Mouse (Mus musculus) hindbrain, embryonic 10.5 days (tissue): ENCODE measurements around the gene Gm44502. TPM values are rescaled to one million over a fixed set of nuclear protein-coding genes. Genes with fewer than 3 reads are reported as not detected.

ENCODE experiments used
- DNase-seq: peaks from one replicate; pipeline ENCODE4 v3.0.0-alpha.2; 2017; ENCODE audit warnings: low spot score
- H3K27ac ChIP-seq: fragments of 300-500 bp; sonication (generic); 2 replicates; pipeline ENCODE4 v1.5.1; 2016; ENCODE audit warnings: mild to moderate bottlenecking, moderate library complexity
- H3K27me3 ChIP-seq: fragments of 300-500 bp; sonication (generic); 2 replicates; pipeline ENCODE4 v1.6.1; 2016; ENCODE audit warnings: mild to moderate bottlenecking; ENCODE audit not compliant: poor library complexity, insufficient read depth, severe bottlenecking
- H3K36me3 ChIP-seq: fragments of 300-500 bp; sonication (generic); 2 replicates; pipeline ENCODE4 v1.6.1; 2016; ENCODE audit warnings: mild to moderate bottlenecking, moderate library complexity
- H3K4me1 ChIP-seq: fragments of 300-500 bp; sonication (generic); replicated peaks from 2 replicates; pipeline ENCODE4 v1.6.1; 2016; ENCODE audit warnings: mild to moderate bottlenecking
- H3K4me3 ChIP-seq: fragments of 300-500 bp; sonication (generic); 2 replicates; pipeline ENCODE4 v1.5.1; 2016; ENCODE audit warnings: mild to moderate bottlenecking, moderate library complexity
- H3K9me3 ChIP-seq: fragments of 300-500 bp; sonication (generic); 2 replicates; pipeline ENCODE4 v1.6.1; 2016; ENCODE audit warnings: mild to moderate bottlenecking, moderate library complexity
- WGBS: fragments of 180-500 bp; shearing (Covaris S2); methylation state at CpG from one replicate; pipeline ENCODE4 v1.1.7; 2016; 5-methylcytosine and 5-hydroxymethylcytosine counted together
- polyA plus RNA-seq: library from polyadenylated mRNA; unstranded; fragments of >200 nt; fragmentation: Nextera tagmentation; extraction: Ambion mirVana; gene quantifications from 2 replicates; pipeline ENCODE4 v1.2.1, GENCODE M21; 2016

The Gm44502 gene
- not detected in 2 replicates for polyA plus RNA-seq

DNA sequence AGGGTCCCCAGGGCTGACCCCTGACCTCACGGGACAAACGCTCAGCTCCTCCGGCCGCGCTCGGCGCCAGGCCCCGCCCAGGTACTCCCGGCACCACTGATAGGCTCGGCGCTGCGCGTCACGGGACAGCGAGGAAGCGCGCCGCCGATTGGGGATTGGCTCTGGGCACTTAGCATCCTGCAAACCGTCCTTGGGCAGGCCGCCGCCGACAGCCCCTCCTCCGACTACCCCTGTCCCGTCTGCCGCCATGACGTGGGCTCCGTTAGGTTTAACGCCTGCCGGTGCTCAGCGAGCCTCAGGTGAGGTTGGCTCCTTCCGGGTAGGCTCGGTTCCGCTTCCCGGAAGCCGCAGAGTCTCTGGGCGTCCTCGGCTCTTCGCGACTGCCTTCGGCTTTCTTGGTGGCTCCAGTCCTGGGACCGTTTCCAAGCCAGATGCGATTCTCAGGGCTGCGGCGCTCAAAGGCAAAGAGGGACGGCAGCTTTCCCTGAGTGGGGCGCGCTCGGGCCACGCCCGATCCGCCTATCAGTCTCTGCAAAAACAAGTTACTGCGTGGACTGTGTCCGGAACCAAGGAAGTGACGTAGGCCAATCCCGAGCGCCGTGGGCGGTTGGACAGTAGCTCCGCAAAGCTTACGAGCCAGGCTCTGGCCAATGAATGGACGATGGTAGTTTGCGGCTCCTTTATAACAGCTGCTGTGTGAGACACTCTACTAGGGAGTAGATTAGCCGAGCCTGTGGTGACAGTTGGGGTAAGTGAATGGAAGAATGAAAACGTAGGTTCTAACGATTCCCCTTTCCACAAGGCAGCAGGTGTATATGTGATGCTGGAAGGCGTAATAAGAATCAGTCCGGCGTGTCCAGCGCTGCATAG is at the start of gene Gm44502, which contains the start of the genes C730034F03Rik and Chkb:
Gene Gm44502, minus strand, starts transcription at position 345 of the 870 bp plus-strand sequence.
Gene C730034F03Rik, plus strand, starts transcription at position 238 of the 870 bp plus-strand sequence.
Gene Chkb, minus strand, starts transcription at position 557 of the 870 bp plus-strand sequence.
- Histone ChIP-seq H3K27ac (peak within 1 kb of the TSS; percentile 97), H3K4me3 (peak within 1 kb of the TSS; percentile 83), H3K36me3 (peaks cover 31% of the 10 kb centered on the region), H3K4me1 (peaks cover 38% of the 10 kb centered on the region), H3K27me3 (no peaks in the 10 kb centered on the region), H3K9me3 (no peaks in the 10 kb centered on the region)
- WGBS: under 1% methylated on average over 70 of the region's 70 CpGs
- DNase-seq: peak; percentile 93

DNA sequence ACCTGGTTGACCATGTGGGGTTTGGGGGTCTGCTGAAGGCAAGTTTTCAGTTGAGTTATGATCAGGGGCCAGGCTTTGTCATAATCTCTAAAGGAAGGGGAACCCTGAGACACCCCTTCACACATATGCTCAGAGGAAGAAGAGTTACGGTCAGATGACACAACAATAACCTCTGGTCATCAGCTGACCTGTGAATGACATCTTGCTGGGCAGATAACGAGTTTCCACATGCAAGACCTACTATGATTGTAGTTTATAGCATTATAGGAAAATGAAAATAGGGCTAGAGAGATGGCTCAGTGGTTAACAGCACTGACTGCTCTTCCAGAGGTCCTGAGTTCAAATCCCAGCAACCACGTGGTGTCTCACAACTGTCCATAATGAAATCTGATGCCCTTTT is 49.1 kb upstream of the Gm44502 start:
- WGBS: 90% methylated on average over 3 of the region's 3 CpGs
- no peak for DNase-seq
- Histone ChIP-seq H3K4me3 (no peak overlapping the region), H3K4me1 (peaks cover 37% of the 10 kb centered on the region), H3K36me3 (no peaks in the 10 kb centered on the region), H3K9me3 (no peaks in the 10 kb centered on the region), H3K27me3 (peaks cover 4% of the 10 kb centered on the region; the same call in 1 of the 2 replicates), H3K27ac (no peak overlapping the region)

DNA sequence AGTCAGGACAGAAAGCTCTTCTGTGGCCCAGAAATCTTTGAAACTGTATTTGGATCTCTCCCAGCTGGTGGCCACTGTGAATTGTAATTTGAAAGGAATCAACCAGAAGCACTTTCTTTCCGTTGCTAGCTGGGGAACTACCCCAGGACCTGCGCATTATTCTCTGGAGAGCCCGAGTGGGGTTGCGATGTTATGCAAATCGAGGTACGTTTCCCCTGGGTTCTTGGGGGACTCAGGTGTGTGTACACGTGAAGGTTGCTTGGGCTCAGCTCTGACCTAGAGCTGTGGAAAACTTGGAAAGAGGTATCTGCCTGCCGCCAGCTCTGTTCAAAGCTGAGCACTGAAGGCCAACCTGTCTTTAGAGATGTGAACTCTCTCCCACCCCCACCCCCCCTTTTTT is 48.3 kb upstream of the Gm44502 start:
- Histone ChIP-seq H3K27me3 (peaks cover 4% of the 10 kb centered on the region; the same call in 1 of the 2 replicates), H3K36me3 (0 out of 2 replicates have a peak, but pooled peaks cover 5% of the 10 kb centered on the region), H3K27ac (no peak overlapping the region), H3K4me1 (peaks cover 37% of the 10 kb centered on the region), H3K4me3 (no peak overlapping the region), H3K9me3 (no peaks in the 10 kb centered on the region)
- no peak for DNase-seq
- 40% methylated on average over 8 of the region's 8 CpGs for WGBS

DNA sequence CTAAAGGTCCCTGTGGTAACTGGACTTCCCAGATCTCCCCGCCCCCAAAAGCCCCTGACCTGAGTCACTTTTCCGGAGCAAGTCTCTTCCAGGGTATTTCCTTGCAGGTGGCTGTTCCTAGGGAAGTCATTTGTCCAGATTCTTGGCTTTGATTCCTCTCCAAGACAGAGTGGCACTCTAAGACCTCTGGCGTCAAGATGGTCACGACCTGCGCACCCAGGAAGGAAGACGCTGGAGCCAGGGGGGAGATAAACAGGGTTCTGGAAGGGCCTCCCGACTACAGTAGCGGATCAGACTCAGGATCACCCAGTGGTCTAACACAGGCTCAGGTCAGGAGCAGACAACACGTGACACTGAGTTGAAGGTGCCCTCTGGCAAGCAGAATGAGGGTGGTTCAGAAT is 47.6 kb upstream of the Gm44502 start, which contains the start of gene Arsa:
Gene Arsa, minus strand, starts transcription at position 335 of the 401 bp plus-strand sequence.
- H3K36me3 ChIP-seq: 0 out of 2 replicates have a peak, but pooled peaks cover 5% of the 10 kb centered on the region
- no peaks in the 10 kb centered on the region for H3K9me3 ChIP-seq
- DNase-seq: no peak
- H3K4me1 ChIP-seq: peaks cover 37% of the 10 kb centered on the region
- peak within 1 kb of the TSS; percentile 87 for H3K27ac ChIP-seq
- WGBS: 31% methylated on average over 9 of the region's 9 CpGs
- H3K27me3 ChIP-seq: peaks cover 4% of the 10 kb centered on the region; the same call in 1 of the 2 replicates
- peak within 1 kb of the TSS; percentile 64 for H3K4me3 ChIP-seq

DNA sequence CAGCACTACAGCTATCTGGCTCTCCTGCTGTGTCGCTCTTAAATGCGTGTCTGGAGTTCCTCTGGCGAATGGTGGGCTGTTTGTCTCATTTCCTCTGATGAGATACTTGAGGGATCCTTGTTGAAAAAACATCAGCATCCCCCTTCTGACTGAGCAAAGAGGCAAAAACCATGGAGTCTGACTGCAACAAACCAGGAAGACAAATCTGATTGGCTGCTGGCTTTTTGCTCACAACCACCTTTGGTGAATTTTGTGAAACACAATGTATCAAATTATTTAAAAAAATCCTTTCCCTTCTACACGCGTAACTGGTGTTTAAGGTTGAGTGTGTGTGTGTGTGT is 46.9 kb upstream of the Gm44502 start:
- Histone ChIP-seq H3K4me1 (peaks cover 37% of the 10 kb centered on the region), H3K27ac (peak overlapping the region; percentile 87)

DNA sequence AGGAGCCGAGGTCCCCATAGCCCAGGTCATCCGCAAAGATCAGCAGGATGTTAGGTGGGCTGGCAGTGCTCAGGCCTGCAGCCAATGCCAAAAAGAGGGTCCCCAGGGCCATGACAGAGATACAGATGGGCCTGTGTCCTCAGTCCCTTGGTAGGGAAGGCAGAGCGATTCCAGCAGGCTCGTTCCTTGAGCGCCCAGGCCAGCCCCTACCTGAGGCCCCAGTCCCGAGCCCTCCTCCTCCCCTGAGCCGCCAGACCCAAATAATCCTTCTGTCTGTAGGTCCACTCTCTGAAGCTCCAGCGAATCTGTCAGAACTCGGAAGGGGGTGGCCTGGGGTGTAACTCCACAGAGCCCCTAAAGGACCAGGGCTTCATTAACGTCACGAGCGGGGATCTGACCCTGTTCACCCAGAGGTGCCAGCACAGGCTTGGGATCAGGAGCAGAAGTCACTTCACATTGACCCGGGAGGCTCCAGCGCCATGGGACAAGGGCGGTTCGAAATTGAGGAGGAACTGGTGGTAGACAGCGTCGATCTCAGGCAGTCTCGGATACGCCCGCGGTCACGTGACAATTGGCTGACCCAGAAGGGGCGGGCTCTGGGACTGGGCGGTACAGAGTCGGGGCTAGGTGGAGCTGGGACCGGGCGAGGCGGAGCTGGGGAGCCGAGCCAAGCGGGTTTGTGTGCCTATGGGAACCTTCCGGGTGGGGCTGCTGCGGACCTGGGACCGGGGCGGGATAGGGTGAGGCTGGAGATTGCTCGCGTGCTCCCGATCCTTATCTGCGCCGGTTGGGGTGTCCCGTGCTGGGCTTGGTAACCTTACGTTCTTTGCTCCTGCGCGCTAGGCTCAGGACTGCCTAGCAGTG is 46.3 kb upstream of the Gm44502 start:
- Histone ChIP-seq H3K36me3 (0 out of 2 replicates have a peak, but pooled peaks cover 5% of the 10 kb centered on the region), H3K27me3 (peaks cover 4% of the 10 kb centered on the region; the same call in 1 of the 2 replicates), H3K27ac (peak overlapping the region; percentile 87), H3K4me1 (peaks cover 37% of the 10 kb centered on the region), H3K9me3 (no peaks in the 10 kb centered on the region), H3K4me3 (peak overlapping the region; percentile 64)
- WGBS: 9% methylated on average over 44 of the region's 44 CpGs
- DNase-seq: peak; percentile 91

More for the DNA sequence above, 46.9 kb upstream of the Gm44502 start:
- H3K27me3 ChIP-seq: peaks cover 4% of the 10 kb centered on the region; the same call in 1 of the 2 replicates
- 10% methylated on average over 5 of the region's 5 CpGs for WGBS
- H3K9me3 ChIP-seq: no peaks in the 10 kb centered on the region
- peak overlapping the region; percentile 64 for H3K4me3 ChIP-seq
- DNase-seq: no peak
- H3K36me3 ChIP-seq: 0 out of 2 replicates have a peak, but pooled peaks cover 5% of the 10 kb centered on the region

DNA sequence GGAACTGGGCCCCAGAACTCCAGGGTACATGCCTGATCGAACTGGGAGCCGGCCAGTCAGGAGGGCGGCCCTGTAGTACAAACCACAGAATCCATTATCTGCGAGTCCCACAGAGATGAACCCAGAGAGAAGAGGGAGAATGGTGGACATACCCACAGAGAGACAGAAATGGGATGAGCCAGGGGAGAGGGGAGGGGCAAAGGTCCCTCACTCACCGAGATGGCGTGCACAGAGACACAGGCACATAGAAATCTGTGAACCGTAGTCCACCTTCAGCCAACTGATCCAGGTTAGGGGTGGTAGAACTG is 45.8 kb upstream of the Gm44502 start:
- DNase-seq: no peak
- peak overlapping the region; percentile 64 for H3K4me3 ChIP-seq
- peaks cover 4% of the 10 kb centered on the region; the same call in 1 of the 2 replicates for H3K27me3 ChIP-seq
- H3K9me3 ChIP-seq: no peaks in the 10 kb centered on the region
- WGBS: 90% methylated on average over 7 of the region's 7 CpGs
- peak overlapping the region; percentile 87; the same call in 1 of the 2 replicates for H3K27ac ChIP-seq
- peaks cover 34% of the 10 kb centered on the region for H3K4me1 ChIP-seq
- 0 out of 2 replicates have a peak, but pooled peaks cover 5% of the 10 kb centered on the region for H3K36me3 ChIP-seq

DNA sequence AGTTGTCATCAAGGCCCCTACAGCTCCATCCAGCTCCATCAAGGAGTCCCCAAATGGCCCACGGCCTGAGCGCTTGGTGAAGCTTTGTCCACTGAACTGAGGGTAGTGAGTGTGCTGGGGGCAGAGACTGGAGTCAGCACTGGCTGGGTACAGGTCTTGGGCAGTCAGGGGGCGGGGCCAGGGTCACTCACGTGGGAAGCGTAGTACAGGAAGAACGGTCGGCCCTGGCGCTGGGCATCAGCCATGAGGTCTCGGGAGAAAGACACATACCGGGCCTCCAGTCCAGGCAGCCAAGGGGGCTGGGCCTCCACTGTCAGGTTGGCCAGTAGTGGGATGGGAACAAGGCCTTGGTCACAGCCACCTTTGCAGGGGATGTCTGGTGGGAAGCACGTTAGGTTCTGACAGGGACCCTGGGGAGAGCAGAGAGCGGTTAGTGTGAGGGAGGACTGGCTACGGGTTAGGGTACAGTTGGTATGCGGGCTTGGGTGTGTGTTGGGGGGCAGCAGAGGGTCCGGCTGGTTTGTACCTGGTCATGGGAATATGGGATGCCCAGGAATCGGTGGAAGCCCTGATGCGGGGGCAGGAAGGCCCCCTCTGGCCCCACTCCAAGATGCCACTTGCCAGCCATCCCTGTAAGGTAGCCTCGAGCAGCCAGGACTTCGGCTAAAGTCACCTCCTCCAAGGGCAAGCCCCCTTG is 45.2 kb upstream of the Gm44502 start:
- WGBS: 93% methylated on average over 19 of the region's 19 CpGs
- 0 out of 2 replicates have a peak overlapping the region, but pooled peaks have one; percentile 87 for H3K27ac ChIP-seq
- peaks cover 4% of the 10 kb centered on the region; the same call in 1 of the 2 replicates for H3K27me3 ChIP-seq
- H3K9me3 ChIP-seq: no peaks in the 10 kb centered on the region
- DNase-seq: no peak
- peak overlapping the region; percentile 64 for H3K4me3 ChIP-seq
- 0 out of 2 replicates have a peak, but pooled peaks cover 5% of the 10 kb centered on the region for H3K36me3 ChIP-seq
- peaks cover 34% of the 10 kb centered on the region for H3K4me1 ChIP-seq

DNA sequence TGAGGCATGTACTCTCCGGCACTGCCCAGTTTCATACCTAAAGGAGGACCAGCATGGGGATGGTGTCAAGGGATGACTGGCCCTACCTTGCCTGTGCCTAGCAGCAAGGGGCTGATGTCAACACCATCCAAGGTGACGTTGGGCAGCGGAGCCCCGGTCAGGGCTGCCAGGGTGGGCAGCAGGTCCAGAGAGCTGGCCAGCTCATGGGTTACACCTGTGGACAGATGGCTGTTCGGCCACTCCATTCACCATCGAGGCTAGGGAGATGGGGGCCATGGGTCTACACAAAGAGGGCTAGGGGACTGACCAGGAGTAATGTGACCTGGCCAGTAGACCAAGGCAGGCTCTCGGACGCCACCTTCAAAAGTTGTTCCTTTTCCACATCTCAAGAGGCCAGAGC is 44.4 kb upstream of the Gm44502 start:
- Histone ChIP-seq H3K4me3 (no peak overlapping the region), H3K27me3 (peaks cover 4% of the 10 kb centered on the region; the same call in 1 of the 2 replicates), H3K27ac (no peak overlapping the region), H3K36me3 (0 out of 2 replicates have a peak, but pooled peaks cover 5% of the 10 kb centered on the region), H3K4me1 (peaks cover 34% of the 10 kb centered on the region), H3K9me3 (no peaks in the 10 kb centered on the region)
- WGBS: 97% methylated on average over 8 of the region's 8 CpGs
- DNase-seq: no peak

DNA sequence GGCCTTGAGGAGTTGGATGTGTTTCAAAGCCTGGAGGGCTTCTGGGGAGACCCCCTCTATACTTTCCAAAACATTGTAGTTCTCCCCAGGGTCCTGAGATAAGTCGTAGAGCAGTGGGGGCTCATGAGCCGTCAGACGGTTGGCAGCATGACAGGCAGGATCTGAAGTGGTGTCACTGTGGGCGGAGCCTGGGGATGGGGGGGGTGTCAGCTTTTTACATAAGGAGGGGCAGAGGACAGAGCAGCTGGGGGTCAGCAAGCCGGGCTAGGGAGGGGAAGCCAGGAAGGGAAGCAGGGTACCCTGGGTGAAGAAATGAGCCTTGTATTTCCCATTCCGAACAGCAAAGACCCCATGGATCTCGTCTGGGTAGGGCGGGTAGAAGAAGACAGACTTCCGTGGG is 43.9 kb upstream of the Gm44502 start:
- WGBS: 79% methylated on average over 9 of the region's 9 CpGs
- H3K36me3 ChIP-seq: 0 out of 2 replicates have a peak, but pooled peaks cover 5% of the 10 kb centered on the region

DNA sequence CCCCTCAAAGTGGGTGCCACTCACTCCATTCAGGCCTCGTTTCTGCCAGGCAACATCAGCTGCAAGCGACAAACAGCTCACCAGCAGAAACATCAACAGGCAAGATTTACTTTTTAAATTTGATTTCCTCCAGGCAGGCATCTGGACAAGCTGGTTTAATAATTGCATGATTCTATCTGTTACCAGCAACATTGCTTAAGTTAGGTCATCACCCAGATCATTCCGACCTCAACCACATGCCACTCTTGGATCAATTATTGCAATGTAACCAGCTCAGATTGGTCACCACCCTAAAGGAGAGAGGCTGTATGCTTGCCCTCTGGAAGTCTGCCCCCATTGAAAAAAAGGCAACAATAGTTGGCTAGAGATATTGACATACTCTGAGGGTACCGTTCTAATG is 42.0 kb upstream of the Gm44502 start:
- H3K36me3 ChIP-seq: 0 out of 2 replicates have a peak, but pooled peaks cover 5% of the 10 kb centered on the region
- H3K9me3 ChIP-seq: no peaks in the 10 kb centered on the region
- no peak overlapping the region for H3K4me3 ChIP-seq
- H3K27me3 ChIP-seq: no peaks in the 10 kb centered on the region
- peaks cover 18% of the 10 kb centered on the region for H3K4me1 ChIP-seq
- 95% methylated on average over 4 of the region's 4 CpGs for WGBS
- DNase-seq: no peak
- no peak overlapping the region for H3K27ac ChIP-seq

More for the DNA sequence above, 43.9 kb upstream of the Gm44502 start:
- H3K27ac ChIP-seq: no peak overlapping the region
- no peak overlapping the region for H3K4me3 ChIP-seq
- H3K9me3 ChIP-seq: no peaks in the 10 kb centered on the region
- H3K27me3 ChIP-seq: peaks cover 4% of the 10 kb centered on the region; the same call in 1 of the 2 replicates
- no peak for DNase-seq
- peaks cover 34% of the 10 kb centered on the region for H3K4me1 ChIP-seq

DNA sequence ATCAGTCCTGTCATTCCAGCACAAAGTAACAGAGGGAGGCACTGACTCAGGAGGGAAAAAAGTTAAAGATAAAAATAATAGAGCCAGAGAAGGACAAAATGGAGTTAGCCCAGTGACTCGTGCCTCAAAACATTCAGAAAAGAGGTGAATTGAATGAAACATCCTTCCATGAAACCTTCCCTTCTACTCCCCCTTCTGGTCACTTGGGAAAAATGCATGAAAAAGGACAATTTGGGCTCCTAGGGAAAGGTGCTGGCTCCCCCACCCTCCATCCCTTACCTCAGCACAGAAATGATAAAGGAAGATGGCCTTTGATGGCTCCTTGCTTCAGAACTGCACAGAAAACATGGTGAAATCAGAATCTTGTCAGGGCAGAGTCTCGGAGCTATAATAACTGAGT is 39.1 kb upstream of the Gm44502 start:
- H3K4me1 ChIP-seq: no peaks in the 10 kb centered on the region; the same call in 1 of the 2 replicates
- H3K4me3 ChIP-seq: no peak overlapping the region
- peaks cover 7% of the 10 kb centered on the region; the same call in 1 of the 2 replicates for H3K36me3 ChIP-seq
- H3K27ac ChIP-seq: no peak overlapping the region
- 36% methylated on average over 2 of the region's 2 CpGs for WGBS
- no peaks in the 10 kb centered on the region for H3K27me3 ChIP-seq
- no peaks in the 10 kb centered on the region for H3K9me3 ChIP-seq
- DNase-seq: no peak
